Mouse (Mus musculus) T-helper 17 cell (primary cell): ENCODE results near the gene Lgals8.

Experiments
- in situ Hi-C, 2 experiments: fragments of 300-600 bp; cut with MboI, MseI; formaldehyde crosslinking; loops; 1 replicate in 1 of 2; 2 replicates in 1 of 2; pipeline ENCODE4 v1.15.1; 2025; ENCODE audit warnings: high pct_unique_total_duplicates in 2 of 2

The Lgals8 gene

DNA sequence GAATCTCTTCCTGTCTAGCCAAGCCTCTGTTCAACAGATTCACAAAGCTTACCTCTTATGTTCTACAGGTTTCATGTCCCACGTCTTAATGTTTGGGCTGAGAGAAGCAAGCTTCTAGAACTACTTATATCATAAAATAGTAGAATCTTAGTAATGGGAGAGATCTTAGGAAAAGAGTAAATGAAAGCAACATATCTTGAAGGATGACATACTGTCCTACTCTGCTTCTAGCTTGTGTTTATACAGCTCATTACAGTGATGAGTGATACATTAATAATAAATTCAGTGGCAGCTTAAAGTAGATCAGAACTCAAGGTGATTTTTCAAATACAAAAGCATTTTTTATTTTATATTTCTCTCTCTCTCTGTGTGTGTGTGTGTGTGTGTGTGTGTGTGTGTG lies at the start of gene Lgals8:
TSS of gene Lgals8 (minus strand) at position 101 of the 400 bp plus-strand sequence.
- in situ Hi-C loops: loop anchor here in 1 of 2 experiments (5.0 kb wide), 1 partner anchor 97 kb away; no protein-coding TSS in a partner anchor

DNA sequence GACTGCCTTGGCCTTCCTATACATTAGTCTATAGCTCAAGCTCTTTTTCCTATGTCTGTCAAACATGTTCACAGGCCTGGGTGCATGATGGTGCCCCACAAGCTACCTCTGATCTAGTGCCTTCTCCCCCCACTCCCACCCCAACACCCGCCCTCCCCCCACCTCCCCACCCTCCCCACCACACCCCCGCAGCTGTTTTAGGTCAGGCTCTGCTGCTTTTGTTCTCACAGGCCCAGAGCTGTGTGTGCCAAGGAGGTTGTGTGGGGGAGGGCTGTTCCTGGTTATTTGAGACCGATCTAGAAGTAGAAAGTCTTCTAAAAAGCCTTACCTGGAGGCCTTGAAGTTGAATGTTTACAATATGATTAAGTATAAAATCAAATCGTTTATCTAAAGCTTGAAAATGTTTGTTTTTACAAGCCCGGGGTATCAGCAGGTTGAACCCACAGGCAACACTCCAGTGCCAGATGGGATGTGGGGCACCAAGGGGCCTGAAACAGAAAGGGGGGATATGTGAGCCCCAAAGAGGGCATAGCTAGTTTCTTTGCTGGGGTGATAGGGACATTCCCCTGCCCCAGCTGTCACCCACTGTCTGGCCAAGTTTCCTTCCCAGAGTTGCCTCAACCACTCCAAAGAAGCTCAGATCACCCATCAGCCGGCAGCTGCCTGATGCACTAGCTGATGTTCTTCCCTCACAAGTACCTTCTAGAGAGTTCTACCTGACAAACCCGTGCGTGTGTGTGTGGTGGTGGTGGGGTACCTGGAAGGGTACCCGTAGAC lies 46.6 kb upstream of the Lgals8 start:
- in situ Hi-C loops: no loop called here

DNA sequence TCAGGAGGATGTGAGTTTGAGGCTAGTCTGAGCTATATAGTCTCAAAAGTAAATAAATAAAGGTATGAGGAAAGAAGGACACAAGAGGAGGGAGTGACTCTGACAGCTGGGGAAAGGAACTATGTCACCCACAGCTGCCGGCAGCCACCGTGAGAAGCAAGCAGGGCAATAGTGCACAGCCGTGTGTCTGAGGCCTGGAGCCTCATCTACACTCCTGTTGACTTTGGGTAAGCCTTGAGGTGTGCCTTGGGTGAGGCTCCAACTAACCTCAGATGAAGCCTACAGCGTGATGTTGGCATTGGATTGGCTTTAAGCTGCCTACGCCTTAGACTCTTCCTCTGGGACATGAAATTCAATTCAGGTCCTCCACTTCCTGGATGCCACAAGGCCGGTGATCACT lies 45.3 kb upstream of the Lgals8 start:
- in situ Hi-C loops: no loop called here

DNA sequence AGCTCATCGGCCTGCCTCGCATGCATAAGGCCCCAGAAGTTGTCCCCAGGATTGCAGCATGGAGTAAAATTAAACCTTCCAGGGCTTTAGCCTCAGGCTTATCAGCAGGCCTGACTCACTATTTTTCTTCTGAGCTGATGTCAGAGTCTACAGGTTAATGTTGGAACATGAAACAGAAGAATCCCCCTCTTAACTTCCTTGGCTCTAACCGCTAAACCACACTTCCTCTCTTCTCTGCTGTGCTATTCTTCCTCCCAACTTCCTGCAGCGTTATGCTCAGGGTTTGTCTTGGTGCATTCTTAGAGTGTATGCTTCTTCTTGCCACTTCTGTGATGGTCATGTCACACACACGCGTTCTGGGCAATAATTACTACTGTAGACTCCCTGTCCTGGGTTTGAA lies 42.7 kb upstream of the Lgals8 start:
- in situ Hi-C loops: no loop called here

DNA sequence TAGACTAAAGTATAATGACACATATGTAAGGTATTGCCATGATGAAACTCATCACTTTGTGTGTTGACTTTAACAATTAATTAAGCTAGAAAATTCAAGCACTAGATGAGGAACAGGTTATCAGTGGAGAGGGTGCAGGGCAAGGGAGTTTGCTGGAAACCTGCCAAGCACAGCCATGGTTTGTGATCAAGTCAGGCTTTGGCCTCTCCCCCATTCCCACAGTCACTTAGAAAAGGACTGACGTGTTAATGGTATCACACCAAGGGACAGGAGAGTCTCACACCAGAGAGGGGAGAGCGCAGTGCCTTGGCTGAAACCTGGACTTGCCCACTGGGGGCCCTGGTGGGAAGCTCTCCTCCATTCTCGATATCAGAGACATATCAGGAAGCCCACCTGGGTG lies 40.6 kb upstream of the Lgals8 start:
- in situ Hi-C loops: no loop called here

DNA sequence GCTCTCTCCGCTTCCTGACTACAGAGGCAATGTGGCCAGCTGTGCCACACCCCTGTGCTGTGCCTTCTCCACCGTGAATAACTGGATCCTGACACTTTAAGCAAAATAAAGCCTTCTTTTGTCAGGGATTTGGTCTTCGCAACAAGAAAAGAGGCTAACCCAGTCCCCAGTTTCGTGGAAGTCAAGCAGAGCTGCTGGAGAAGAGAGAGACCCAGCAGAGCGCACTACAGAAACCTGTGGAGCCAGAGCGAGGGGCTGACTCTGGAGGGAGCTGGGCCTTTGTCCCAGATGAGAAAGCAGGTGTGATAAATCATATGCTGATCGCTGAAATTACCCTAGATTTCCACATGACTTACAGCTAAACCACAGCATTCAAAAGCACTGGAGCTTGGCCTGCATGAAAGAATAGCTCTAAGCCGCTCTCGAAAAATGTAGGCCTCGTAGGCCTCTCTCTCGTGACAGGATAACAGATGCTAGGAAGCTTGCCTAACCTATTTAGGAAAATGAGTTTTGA lies 38.6 kb upstream of the Lgals8 start:
- in situ Hi-C loops: no loop called here

DNA sequence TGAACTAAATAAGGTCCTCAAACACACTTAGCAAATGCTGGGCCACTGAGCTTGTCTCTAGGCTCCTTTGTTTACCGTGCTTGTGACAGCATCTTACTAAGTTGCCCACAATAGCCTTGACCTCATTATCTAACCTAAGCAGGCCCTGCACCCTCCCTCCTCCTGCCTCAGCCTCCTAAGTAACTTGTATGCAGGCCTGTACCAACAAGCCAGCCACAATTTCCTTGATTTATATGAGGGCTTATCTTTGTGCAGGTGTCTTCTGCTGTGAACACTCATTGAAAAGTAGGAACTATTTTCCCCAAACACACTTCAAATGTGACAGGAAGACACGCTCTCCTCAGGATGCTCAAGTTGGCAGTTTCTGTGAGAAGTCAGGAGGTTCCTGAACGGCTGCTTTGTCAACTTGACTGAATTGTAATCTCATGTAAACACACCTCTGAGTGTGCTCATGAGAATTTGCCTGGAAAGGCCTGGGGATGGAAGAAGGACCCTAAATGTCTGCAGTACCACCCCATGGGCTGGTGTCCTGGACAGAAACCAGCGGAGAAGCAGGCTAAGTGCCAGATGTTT lies 38.0 kb upstream of the Lgals8 start:
- in situ Hi-C loops: no loop called here

DNA sequence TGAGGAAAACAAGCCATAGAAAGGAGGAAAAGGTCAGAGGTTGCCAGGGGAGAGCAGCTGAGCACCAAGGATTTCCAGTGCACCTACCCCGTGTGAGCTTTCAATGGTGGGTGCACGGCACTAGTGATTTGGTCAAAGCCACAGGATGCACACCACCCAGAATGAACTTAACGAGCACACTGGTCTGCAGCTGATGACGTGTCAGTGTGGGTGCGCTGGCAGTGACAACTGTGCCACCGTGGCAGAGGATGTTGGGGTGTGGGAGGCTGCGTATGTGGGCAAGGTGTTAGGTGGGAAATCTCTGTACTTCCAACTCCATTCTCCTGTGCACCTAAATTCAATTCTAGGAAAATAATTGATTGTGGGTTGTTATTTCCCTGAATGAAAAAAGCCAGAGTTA lies 34.4 kb upstream of the Lgals8 start:
- in situ Hi-C loops: loop anchor here in 1 of 2 experiments (25.0 kb wide), 2 partner anchors 488 to 888 kb away; partner anchors contain the start of gene Gpr137b

DNA sequence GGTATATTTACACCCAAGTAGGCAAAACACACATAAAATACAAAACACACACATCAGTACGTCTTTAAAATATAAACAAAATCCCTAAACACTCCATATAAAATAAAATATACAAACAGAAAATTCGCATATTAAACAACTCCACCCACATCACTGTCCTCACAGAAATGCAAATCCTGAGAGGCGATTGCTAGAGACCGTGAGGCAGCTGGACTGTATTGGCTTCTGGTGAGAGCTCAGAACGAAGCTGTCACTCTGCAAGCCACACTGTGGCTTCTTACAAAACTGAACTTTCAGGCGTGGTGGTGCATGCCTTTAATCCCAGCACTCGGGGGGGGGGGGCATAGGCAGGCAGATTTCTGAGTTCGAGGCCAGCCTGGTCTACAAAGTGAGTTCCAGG lies 33.1 kb upstream of the Lgals8 start:
- in situ Hi-C loops: loop anchor here in 1 of 2 experiments (25.0 kb wide), 2 partner anchors 489 to 889 kb away; partner anchors contain the start of gene Gpr137b

DNA sequence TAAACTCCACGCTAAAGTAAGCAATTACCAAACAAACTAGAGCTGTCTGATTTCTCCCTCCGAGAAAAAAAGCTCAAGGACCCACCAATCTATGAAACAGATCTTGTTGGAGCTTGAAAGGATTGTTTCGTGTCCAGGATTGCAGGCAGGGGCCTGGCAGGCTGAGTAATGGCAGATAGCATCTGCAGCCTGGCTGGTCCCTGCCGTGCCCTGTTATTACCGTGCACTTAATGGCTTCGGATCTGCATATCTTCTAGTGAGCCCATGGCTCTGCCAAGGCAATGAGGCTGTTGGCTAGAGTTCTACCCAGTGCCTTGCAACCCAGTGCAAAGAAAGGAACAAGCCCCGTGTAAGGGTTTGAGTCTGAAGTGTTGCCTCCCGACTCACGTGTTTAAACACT lies 30.0 kb upstream of the Lgals8 start:
- in situ Hi-C loops: loop anchor here in 1 of 2 experiments (25.0 kb wide), 2 partner anchors 493 to 893 kb away; partner anchors contain the start of gene Gpr137b

DNA sequence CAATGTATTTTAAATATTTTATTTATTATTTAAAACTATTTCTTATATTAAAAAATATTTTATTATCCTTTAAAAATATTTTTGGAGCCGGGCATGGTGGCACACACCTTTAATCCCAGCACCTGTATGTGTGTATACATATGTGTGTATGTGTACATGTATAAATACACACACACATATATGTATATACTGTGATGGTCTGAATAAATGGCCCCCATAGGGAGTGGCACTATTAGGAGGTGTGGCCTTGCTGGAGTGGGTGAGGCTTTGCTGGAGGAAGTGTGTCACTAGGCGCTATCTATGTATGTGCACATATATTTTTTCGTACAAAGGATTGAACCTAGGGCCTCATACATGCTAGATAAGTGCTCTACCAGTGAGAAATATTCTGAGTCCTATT lies 27.8 kb upstream of the Lgals8 start:
- in situ Hi-C loops: loop anchor here in 1 of 2 experiments (25.0 kb wide), 2 partner anchors 495 to 895 kb away; partner anchors contain the start of gene Gpr137b

DNA sequence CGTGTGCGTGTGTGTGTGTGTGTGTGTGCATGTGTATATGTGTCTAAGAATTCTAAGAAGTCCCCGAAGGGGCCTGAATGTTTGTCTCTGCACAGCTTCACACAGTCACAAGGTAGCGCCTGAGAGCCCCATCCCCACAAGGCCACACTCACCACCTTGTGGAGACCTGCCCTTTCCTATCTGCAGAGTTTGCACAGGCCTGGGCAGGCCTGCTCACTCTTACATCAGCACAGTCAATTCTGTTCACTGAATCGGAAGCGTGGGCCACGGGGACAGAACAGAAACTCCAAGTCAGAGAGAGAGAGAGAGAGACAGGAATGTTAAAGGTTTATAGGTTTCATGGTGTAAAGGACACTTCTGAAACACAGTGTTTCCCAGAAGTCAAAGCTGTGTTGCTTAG lies 20.9 kb upstream of the Lgals8 start:
- in situ Hi-C loops: loop anchor here in 1 of 2 experiments (5.0 to 25.0 kb wide), 3 partner anchors 57 to 902 kb away; partner anchors contain the start of gene Gpr137b

DNA sequence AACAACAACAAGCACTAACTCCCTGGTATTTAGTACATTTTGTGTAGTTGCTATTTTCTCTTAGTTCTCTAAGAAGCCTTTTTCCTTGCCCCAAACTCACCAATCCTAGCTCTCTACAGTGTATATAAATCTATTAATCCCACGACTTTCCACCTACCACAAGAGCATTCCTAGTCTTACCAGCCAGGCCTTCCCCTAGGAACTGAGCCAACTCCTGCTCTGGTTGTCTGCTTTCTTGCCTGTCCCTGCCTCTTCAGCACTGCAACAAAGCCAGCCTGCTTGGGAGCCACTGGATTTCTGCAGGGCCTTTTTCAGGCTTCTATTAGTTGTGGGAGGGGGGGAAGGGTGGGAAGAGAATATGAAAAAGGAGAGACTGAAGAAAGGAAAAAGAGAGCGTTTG lies 20.5 kb upstream of the Lgals8 start:
- in situ Hi-C loops: loop anchor here in 1 of 2 experiments (5.0 to 25.0 kb wide), 3 partner anchors 57 to 902 kb away; partner anchors contain the start of gene Gpr137b

DNA sequence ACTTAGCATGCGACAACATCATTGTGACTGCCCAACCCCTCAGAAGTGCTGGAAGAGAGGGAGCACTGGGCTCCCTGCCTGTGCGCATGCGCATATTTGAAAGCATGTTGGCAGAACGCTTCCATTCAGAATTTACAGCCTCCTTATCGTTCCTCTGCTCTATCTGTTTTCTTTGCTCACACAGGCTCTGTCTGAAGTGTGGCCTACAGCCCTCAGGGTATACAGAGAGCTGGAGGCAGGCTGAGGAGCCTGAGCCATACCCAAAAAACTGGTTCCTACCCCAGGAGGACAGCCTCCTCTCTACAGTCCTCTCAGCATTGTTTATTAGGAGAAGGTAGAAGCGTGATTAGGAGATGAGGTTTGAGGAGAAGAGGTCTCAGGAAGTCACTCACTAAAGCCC lies 15.1 kb upstream of the Lgals8 start:
- in situ Hi-C loops: loop anchor here (5.0 to 25.0 kb wide), 4 partner anchors 197 to 907 kb away; partner anchors contain the start of gene Gpr137b (in 1 of the 2)

DNA sequence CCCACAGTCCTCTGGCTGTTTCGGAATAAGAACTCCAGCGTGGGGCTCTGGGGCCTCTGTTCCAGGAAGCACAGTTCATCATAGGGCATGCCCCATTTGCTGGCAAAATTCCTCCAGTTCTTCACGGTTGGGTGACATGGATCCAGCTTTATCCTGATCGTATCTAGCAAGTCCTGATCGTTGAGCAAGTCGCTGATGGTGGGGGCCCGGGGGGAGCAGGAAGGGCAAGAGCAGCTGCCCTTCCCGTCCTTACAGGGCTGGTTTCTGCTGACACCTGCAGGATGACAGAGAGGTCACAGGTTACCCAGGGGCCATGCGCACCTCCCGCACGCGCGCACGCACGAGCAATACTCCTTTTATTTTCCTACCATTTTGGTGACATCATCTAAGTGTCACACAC lies 13.6 kb upstream of the Lgals8 start:
- in situ Hi-C loops: loop anchor here (5.0 to 25.0 kb wide), 4 partner anchors 199 to 909 kb away; partner anchors contain the start of gene Gpr137b (in 1 of the 2)

DNA sequence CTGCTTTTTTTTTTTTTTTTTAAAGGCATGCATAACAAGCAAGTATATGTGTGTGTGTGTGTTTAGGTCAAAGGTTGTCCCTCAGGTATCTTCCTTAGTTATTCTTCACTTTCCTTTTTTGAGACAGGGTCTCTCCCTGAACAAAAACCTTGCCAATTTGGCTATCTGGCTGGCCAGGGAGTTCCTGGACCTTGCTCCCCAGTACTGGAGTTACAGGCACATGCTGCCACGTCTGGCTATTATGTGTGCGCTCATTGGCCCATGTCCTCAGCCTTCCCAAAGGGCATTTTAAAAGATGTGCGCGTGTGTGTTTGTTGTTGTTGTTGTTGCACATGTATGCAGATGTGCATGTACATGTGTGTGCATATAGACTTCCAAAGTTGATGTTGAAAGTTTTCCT lies 12.1 kb upstream of the Lgals8 start:
- in situ Hi-C loops: loop anchor here (5.0 to 25.0 kb wide), 4 partner anchors 200 to 910 kb away; partner anchors contain the start of gene Gpr137b (in 1 of the 2)

DNA sequence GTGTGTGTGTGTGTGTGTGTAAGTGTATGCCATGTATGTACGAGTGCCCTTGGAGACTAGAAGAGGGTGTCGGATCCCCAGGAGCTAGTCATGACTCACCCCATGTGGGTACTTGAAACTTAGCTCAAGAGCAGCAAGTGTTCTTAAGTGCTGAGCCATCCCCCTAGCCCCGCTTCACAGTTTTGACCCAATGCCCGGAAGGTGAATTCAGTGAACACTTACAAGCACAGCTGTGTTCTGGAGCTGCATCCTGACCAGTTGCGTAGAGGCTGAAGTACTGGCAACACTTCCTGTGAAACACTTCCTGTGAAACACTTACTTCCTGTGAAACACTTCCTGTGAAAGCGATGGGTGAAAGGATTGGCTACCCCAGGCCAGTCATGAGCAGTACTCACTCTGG lies 10.5 kb upstream of the Lgals8 start:
- in situ Hi-C loops: loop anchor here (5.0 to 25.0 kb wide), 4 partner anchors 202 to 912 kb away; partner anchors contain the start of gene Gpr137b (in 1 of the 2)

DNA sequence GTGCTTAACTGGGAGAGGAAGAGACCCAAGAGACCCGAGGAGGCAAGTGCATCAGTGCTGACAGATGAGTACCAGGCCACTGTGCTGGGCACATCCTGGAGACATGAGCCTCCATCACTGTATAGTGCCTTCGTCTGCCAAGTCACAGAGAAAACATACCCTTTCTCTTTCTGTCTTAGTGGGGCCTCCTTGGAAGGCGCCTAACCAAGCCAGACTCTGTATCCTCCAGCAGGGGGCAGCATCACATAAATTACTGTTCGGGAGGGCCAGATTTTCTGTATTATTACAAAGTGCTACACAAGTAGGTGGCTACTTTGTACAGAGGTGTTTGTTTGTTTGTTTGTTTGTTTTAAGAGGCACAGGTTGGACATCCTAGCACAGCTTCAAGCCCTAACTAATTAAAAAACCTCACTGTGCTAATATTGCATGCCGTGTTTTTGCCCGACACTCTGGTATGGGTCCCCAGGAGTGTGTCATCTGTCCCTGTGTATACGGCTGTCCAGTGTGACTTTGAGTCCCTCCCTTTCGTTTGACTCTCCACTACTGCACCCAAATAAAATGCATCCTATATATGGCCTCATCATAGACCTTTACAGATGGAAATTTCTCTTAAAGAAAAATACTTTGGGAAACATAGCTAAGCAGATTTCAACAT lies 9.1 kb upstream of the Lgals8 start:
- in situ Hi-C loops: no loop called here

DNA sequence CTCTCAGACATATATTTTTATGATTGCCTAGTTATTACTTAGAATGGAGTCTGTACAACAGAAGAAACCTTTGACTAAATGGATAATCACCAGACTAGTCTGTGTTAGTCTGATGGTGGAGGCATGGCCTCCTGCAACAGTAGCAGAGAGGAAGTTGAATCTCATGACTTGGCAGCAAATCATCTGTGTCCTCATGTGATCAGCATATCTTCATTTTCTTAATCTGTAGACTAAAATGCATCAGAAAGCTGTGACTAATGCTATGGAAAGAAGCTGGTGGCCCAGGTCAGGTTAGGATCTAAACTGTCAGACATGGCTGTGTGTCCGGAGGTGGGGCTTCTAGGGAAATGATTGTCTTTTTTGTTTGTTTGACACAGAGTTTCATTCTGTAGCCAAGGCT lies 3.7 kb upstream of the Lgals8 start:
- in situ Hi-C loops: no loop called here

DNA sequence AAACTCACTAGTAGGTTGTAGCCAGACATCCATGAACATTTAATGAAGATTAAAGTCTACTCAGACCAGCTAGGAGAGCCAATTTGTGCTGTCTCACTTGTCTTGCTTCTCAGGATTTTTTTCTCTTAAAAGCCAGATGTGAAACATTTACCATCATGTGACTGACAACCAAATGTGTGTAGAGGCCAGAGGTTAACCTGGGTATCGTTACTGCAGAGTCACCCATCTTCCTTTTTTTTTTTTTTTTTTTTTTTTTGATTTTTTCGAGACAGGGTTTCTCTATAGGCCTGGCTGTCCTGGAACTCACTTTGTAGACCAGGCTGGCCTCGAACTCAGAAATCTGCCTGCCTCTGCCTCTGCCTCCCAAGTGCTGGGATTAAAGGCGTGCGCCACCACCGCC lies 585 bp downstream of the Lgals8 start:
- in situ Hi-C loops: loop anchor here in 1 of 2 experiments (5.0 kb wide), 1 partner anchor 98 kb away; no protein-coding TSS in a partner anchor

DNA sequence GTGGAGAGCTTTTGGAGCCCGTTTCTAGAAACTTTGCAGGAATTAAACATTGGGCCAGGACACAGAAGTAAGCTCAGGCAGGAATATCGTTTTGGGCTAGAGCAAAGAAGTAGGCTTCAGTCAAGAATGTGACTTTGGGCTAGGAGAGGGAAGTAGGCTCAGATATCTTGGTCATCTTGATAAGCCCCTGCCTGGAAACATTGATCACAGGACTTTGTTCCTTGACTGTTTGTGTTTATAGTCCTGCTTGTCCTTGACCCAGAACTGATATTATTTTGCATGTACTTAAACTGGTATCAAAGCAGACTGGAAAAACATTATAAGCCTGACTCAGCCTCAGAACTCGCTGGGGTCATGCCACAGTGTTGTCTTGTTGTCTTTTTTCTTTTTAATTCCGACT lies 2.1 kb downstream of the Lgals8 start:
- in situ Hi-C loops: loop anchor here in 1 of 2 experiments (5.0 kb wide), 1 partner anchor 100 kb away; no protein-coding TSS in a partner anchor
